Mouse (Mus musculus) lung, postnatal 0 days (tissue): Measurements from ENCODE around the gene Gm28269. TPM values are rescaled to one million over a fixed set of nuclear protein-coding genes. Genes with fewer than 3 reads are reported as not detected.

ENCODE experiments used
- ATAC-seq: fragments of 200-750 bp; cut with Nextera tagmentation; 2 replicates; pipeline ENCODE4 v1.8.0; 2017; ENCODE audit warnings: moderate library complexity
- DNase-seq: peaks from one replicate; pipeline ENCODE4 v3.0.0-alpha.2; 2016; ENCODE audit warnings: low spot score
- H3K27ac ChIP-seq: fragments of 300-500 bp; sonication (generic); 2 replicates; pipeline ENCODE4 v1.5.1; 2014; ENCODE audit warnings: antibody characterized with exemption, mild to moderate bottlenecking, low read length, mixed read lengths
- H3K27me3 ChIP-seq: fragments of 300-500 bp; sonication (generic); replicated peaks from 2 replicates; pipeline ENCODE4 v1.6.1; 2014; ENCODE audit warnings: low read length, mixed read lengths; ENCODE audit not compliant: insufficient read depth
- H3K36me3 ChIP-seq: fragments of 300-500 bp; sonication (generic); 2 replicates; pipeline ENCODE4 v1.6.1; 2014; ENCODE audit warnings: low read length, mixed read lengths; ENCODE audit not compliant: insufficient read depth
- H3K4me1 ChIP-seq: fragments of 300-500 bp; sonication (generic); 2 replicates; pipeline ENCODE4 v1.6.1; 2014; ENCODE audit warnings: antibody characterized with exemption, low read depth, low read length, mixed read lengths; ENCODE audit not compliant: insufficient read depth
- H3K4me2 ChIP-seq: fragments of 300-500 bp; sonication (generic); replicated peaks from 2 replicates; pipeline ENCODE4 v1.6.1; 2014; ENCODE audit warnings: low read depth, mild to moderate bottlenecking, low read length, moderate library complexity, mixed read lengths
- H3K4me3 ChIP-seq: fragments of 300-500 bp; sonication (generic); 2 replicates; pipeline ENCODE4 v1.5.1; 2014; ENCODE audit warnings: low read depth, low read length
- H3K9ac ChIP-seq: fragments of 300-500 bp; sonication (generic); replicated peaks from 2 replicates; pipeline ENCODE4 v1.6.1; 2014; ENCODE audit warnings: low read depth, mild to moderate bottlenecking
- H3K9me3 ChIP-seq: fragments of 300-500 bp; sonication (generic); 2 replicates; pipeline ENCODE4 v1.6.1; 2016; ENCODE audit warnings: low read length, mixed read lengths
- CTCF ChIP-seq: IDR thresholded peaks from 2 replicates; pipeline ENCODE4 v1.5.1; 2016; ENCODE audit warnings: antibody characterized with exemption, mild to moderate bottlenecking
- EP300 ChIP-seq: IDR thresholded peaks from 2 replicates; pipeline ENCODE4 v1.6.1; 2016; ENCODE audit warnings: antibody characterized with exemption, mild to moderate bottlenecking, control low read depth
- WGBS: fragments of 180-500 bp; shearing (Covaris S2); extraction: QIAGEN DNeasy Blood & Tissue Kit; methylation state at CpG from one replicate; pipeline ENCODE4 v1.1.7; 2014; 5-methylcytosine and 5-hydroxymethylcytosine counted together
- polyA plus RNA-seq: library from polyadenylated mRNA; unstranded; fragments of >200 nt; fragmentation: Nextera tagmentation; extraction: Ambion mirVana; gene quantifications from 2 replicates; pipeline ENCODE4 v1.2.1, GENCODE M21; 2015

Gene Gm28269
- polyA plus RNA-seq, 1 experiment from 2014 or later, result 0.31 TPM

GRCm38 (mm10) chrX:21695220-21695619 is 49.7 kb downstream of the Gm28269 start:
- Histone ChIP-seq H3K9me3 (no peaks in the 10 kb centered on the region), H3K27ac (no peak overlapping the region), H3K4me1 (no peaks in the 10 kb centered on the region), H3K4me3 (no peak overlapping the region), H3K4me2 (no peak overlapping the region), H3K9ac (no peak overlapping the region), H3K27me3 (no peaks in the 10 kb centered on the region), H3K36me3 (no peaks in the 10 kb centered on the region)
- DNase-seq (peak; percentile 58), ATAC-seq (peak; percentile 74)
- TF ChIP-seq CTCF, result no peak
- TF ChIP-seq EP300, result peak; percentile 53
- 56% methylated on average over 6 of the region's 6 CpGs for WGBS

Other genes starting within 250 kb of the Gm28269 start
- 73.0 and 85.9 TPM in 2 replicates for gene Slc6a14, start 30.2 kb downstream of the Gm28269 start, polyA plus RNA-seq